Mouse (Mus musculus) heart, embryonic 14.5 days (tissue): ENCODE results near the gene Lrrc29. TPM values are rescaled to one million over a fixed set of nuclear protein-coding genes. Genes with fewer than 3 reads are reported as not detected.
A peak's percentile ranks its signal among the peaks of the same experiment; 100 is the strongest.

Experiments
- ATAC-seq: fragments of 200-750 bp; cut with Nextera tagmentation; 2 replicates; pipeline ENCODE4 v1.8.0; 2017; ENCODE audit warnings: low read depth, moderate TSS enrichment; ENCODE audit not compliant: insufficient number of reproducible peaks, insufficient read depth, low FRiP score
- H3K27ac ChIP-seq, 2 experiments: fragments of 200-500 bp in 1 of 2; fragments of 300-500 bp in 1 of 2; sonication (generic) in 1 of 2; replicated peaks in 1 of 2; 2 replicates each; pipeline ENCODE4 v1.5.1; 2012 to 2014; ENCODE audit warnings: low read depth in 2 of 2, low read length in 2 of 2, control low read depth in 1 of 2, mild to moderate bottlenecking in 1 of 2, mixed read lengths in 1 of 2; ENCODE audit not compliant: control insufficient read depth in 1 of 2, insufficient read depth in 1 of 2
- H3K27me3 ChIP-seq: fragments of 300-500 bp; sonication (generic); 2 replicates; pipeline ENCODE4 v1.6.1; 2014; ENCODE audit warnings: mild to moderate bottlenecking, low read length, control low read depth; ENCODE audit not compliant: control insufficient read depth, insufficient read depth
- H3K36me3 ChIP-seq: fragments of 300-500 bp; sonication (generic); 2 replicates; pipeline ENCODE4 v1.6.1; 2014; ENCODE audit warnings: mild to moderate bottlenecking, control low read depth, low read length, mixed read lengths; ENCODE audit not compliant: control insufficient read depth, insufficient read depth
- H3K4me1 ChIP-seq, 2 experiments: fragments of 200-500 bp in 1 of 2; fragments of 300-500 bp in 1 of 2; sonication (generic) in 1 of 2; 2 replicates each; pipeline ENCODE4 v1.6.1; 2012 to 2014; ENCODE audit warnings: low read length in 2 of 2, control low read depth in 1 of 2, mixed read lengths in 1 of 2; ENCODE audit not compliant: control insufficient read depth in 2 of 2, insufficient read depth in 2 of 2
- H3K4me2 ChIP-seq: fragments of 300-500 bp; sonication (generic); 2 replicates; pipeline ENCODE4 v1.6.1; 2014; ENCODE audit warnings: mild to moderate bottlenecking, low read length
- H3K4me3 ChIP-seq, 2 experiments: fragments of 200-500 bp in 1 of 2; fragments of 300-500 bp in 1 of 2; sonication (generic) in 1 of 2; 2 replicates each; pipeline ENCODE4 v1.5.1; 2012 to 2014; ENCODE audit warnings: low read length in 2 of 2, mild to moderate bottlenecking in 2 of 2, control low read depth in 1 of 2, low read depth in 1 of 2, moderate library complexity in 1 of 2; ENCODE audit not compliant: control insufficient read depth in 1 of 2, insufficient read depth in 1 of 2
- H3K9ac ChIP-seq: fragments of 300-500 bp; sonication (generic); 2 replicates; pipeline ENCODE4 v1.6.1; 2014; ENCODE audit warnings: mild to moderate bottlenecking, low read length
- H3K9me3 ChIP-seq: fragments of 300-500 bp; sonication (generic); 2 replicates; pipeline ENCODE4 v1.6.1; 2016; ENCODE audit warnings: low read length, control low read depth; ENCODE audit not compliant: control insufficient read depth
- WGBS: fragments of 180-500 bp; shearing (Covaris S2); extraction: QIAGEN DNeasy Blood & Tissue Kit; methylation state at CpG from one replicate; pipeline ENCODE4 v1.1.7; 2014; 5-methylcytosine and 5-hydroxymethylcytosine counted together
- microRNA counts: library from miRNA; unstranded; fragments of <30 nt; microRNA quantifications from one replicate; lab custom pipeline; 2016
- microRNA-seq: library from miRNA; unstranded; fragments of <30 nt; microRNA quantifications from one replicate; pipeline ENCODE4, GENCODE M21; 2016
- polyA plus RNA-seq: library from polyadenylated mRNA; unstranded; fragments of >200 nt; fragmentation: Nextera tagmentation; extraction: Ambion mirVana; gene quantifications from 2 replicates; pipeline ENCODE4 v1.2.1, GENCODE M21; 2014

Lrrc29 gene
- polyA plus RNA-seq, 1 experiment from 2014 or later, result 1.2 TPM

GRCm38 (mm10) chr8:105266775-105267174 lies 59.3 kb downstream of the Lrrc29 start:
- no peak for ATAC-seq
- Histone ChIP-seq H3K4me3 (no peak overlapping the region), H3K4me2 (no peak overlapping the region), H3K9me3 (no peaks in the 10 kb centered on the region), H3K36me3 (no peaks in the 10 kb centered on the region), H3K4me1 (peaks cover 13 to 33% of the 10 kb centered on the region in 2 experiments; a peak in 3 of 4 replicates), H3K27ac (no peak overlapping the region), H3K9ac (no peak overlapping the region), H3K27me3 (peaks cover 56% of the 10 kb centered on the region)
- WGBS, result 44% methylated on average over 13 of the region's 13 CpGs

DNA sequence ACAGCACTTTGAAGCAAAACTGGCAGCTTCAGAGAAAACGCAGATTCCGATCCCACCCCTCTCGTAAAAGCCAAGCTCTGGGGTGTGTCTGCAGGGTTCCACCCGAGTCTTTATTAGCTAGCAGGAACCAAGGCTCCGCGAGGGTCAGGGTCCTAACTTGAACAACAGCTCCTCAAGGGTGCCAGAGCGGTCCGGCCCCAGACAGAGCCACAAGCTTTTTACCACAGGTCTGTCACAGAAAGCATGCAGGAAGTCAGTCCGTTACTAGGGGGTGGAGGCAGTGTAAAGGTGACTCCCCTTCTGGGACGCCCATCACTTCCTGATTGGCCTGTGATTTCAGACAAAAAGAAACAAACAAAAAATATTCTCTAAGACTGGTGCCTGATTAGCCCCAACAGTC lies 61.0 kb downstream of the Lrrc29 start:
- Histone ChIP-seq H3K27me3 (peaks cover 46% of the 10 kb centered on the region), H3K4me2 (peak overlapping the region; percentile 95), H3K4me1 (peaks cover 13 to 30% of the 10 kb centered on the region in 2 experiments; a peak in 3 of 4 replicates), H3K9me3 (0 out of 2 replicates have a peak, but pooled peaks cover 3% of the 10 kb centered on the region), H3K9ac (peak overlapping the region; percentile 80), H3K36me3 (no peaks in the 10 kb centered on the region), H3K27ac (no peak overlapping the region), H3K4me3 (peak overlapping the region; percentile 59 to 76)
- no peak for ATAC-seq
- WGBS, result 12% methylated on average over 10 of the region's 10 CpGs

- H3K27me3 ChIP-seq, result peaks cover 41% of the 10 kb centered on the region
- peak within 1 kb of the TSS; percentile 80 for H3K9ac ChIP-seq
- H3K36me3 ChIP-seq, result no peaks in the 10 kb centered on the region
- ATAC-seq, result peak; percentile 76
- H3K4me1 ChIP-seq, result peaks cover 8 to 30% of the 10 kb centered on the region in 2 experiments; a peak in 3 of 4 replicates
- H3K9me3 ChIP-seq, result 0 out of 2 replicates have a peak, but pooled peaks cover 3% of the 10 kb centered on the region
- 2% methylated on average over 54 of the region's 54 CpGs for WGBS
- H3K4me3 ChIP-seq, result peak within 1 kb of the TSS; percentile 59 to 76
- no peak within 1 kb of the TSS for H3K27ac ChIP-seq
- H3K4me2 ChIP-seq, result peak within 1 kb of the TSS; percentile 95
Observed at GRCm38 (mm10) chr8:105264024-105264982, 61.8 kb downstream of the Lrrc29 start, which contains the start of the genes Tradd and Fbxl8. Tradd (minus strand) TSS chr8:105264609. Fbxl8 (plus strand) TSS chr8:105264648.

DNA sequence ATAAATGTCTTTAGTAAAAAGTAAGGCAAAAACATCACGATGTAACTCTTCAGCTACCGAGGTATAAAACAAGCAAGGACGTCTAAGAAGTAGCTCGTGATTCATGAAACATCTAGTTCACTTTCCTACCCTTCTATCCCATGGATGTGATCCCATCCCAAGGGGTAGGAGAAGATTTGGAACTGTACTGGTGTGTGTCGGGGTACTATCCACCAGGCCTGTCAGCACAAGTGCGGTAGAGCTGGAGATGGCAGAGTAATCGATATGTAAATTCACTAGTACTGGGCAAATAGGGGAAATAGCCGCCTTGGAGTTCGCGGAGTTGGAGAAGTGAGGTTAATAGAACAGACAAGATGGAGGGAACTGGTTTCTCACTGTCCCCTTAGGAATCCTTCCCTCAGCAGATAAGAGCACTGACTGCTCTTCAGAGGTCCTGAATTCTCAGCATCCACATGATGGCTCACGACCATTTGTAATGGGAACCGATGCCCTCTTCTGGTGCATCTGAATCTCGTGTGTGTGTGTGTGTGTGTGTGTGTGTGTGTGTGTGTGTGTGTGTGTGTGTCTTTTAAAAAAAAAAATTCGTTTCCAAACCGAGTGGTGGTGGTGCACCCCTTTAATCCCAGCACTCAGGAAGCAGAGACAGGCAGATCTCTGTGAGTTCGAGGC lies 62.7 kb downstream of the Lrrc29 start:
- Histone ChIP-seq H3K4me1 (peaks cover 4 to 31% of the 10 kb centered on the region in 2 experiments; a peak in 3 of 4 replicates), H3K27me3 (peaks cover 38% of the 10 kb centered on the region), H3K27ac (no peak overlapping the region), H3K9ac (no peak overlapping the region), H3K4me2 (peak overlapping the region; percentile 95), H3K9me3 (0 out of 2 replicates have a peak, but pooled peaks cover 3% of the 10 kb centered on the region), H3K36me3 (no peaks in the 10 kb centered on the region), H3K4me3 (peak overlapping the region in 1 of 2 experiments; percentile 59; a peak in 1 of 4 replicates)
- no peak for ATAC-seq
- WGBS, result 40% methylated on average over 16 of the region's 16 CpGs

MicroRNAs within 50 kb of the gene (microRNA counts, 519-probe panel; counts per million panel counts)
- 3,516 counts per million, percentile 73 among the panel's probes with 10 or more counts for microRNA mmu-miR-328 (lab: Ali Mortazavi, UCI)

Small RNA genes within 50 kb of the gene (microRNA-seq; reads per million reads assigned to microRNA genes)
- gene Gm27320 (not detected), gene Mir328 (418 reads per million, percentile 70 among the genes with 10 or more reads in this experiment)

Other genes starting within 250 kb of the Lrrc29 start
- 0.12 TPM in 2 replicates for gene Ces3b, start 242.5 kb downstream of the Lrrc29 start, polyA plus RNA-seq
- gene Ces4a, start 194.5 kb downstream of the Lrrc29 start, polyA plus RNA-seq, result not detected in 2 replicates
- 52.3 and 52.9 TPM in 2 replicates for gene Cbfb, start 155.6 kb downstream of the Lrrc29 start, polyA plus RNA-seq
- gene D230025D16Rik, start 101.1 kb downstream of the Lrrc29 start, polyA plus RNA-seq, result 21.2 and 21.8 TPM in 2 replicates
- 11.5 and 15.0 TPM in 2 replicates for gene B3gnt9, start 71.1 kb downstream of the Lrrc29 start, polyA plus RNA-seq
- gene Tradd, start 61.7 kb downstream of the Lrrc29 start, polyA plus RNA-seq, result 15.2 and 18.0 TPM in 2 replicates
- 2.9 and 4.0 TPM in 2 replicates for gene Fbxl8, start 61.6 kb downstream of the Lrrc29 start, polyA plus RNA-seq
- 0.27 TPM in 1 of 2 replicates, not detected in the other for gene Hsf4, start 56.5 kb downstream of the Lrrc29 start, polyA plus RNA-seq
- gene Nol3, start 50.1 kb downstream of the Lrrc29 start, polyA plus RNA-seq, result 2.9 and 3.4 TPM in 2 replicates
- gene 4931428F04Rik, start 36.4 kb downstream of the Lrrc29 start, polyA plus RNA-seq, result 4.0 and 7.2 TPM in 2 replicates
- gene Exoc3l, start 30.2 kb downstream of the Lrrc29 start, polyA plus RNA-seq, result 13.7 and 14.7 TPM in 2 replicates
- 50.3 and 51.3 TPM in 2 replicates for gene E2f4, start 28.6 kb downstream of the Lrrc29 start, polyA plus RNA-seq
- 3.4 TPM in 2 replicates for gene Elmo3, start 20.7 kb downstream of the Lrrc29 start, polyA plus RNA-seq
- gene Tmem208, start 76 bp upstream of the Lrrc29 start, polyA plus RNA-seq, result 81.1 and 88.6 TPM in 2 replicates
- 2.2 and 2.3 TPM in 2 replicates for gene Fhod1, start 21.7 kb upstream of the Lrrc29 start, polyA plus RNA-seq
- gene Slc9a5, start 22.6 kb upstream of the Lrrc29 start, polyA plus RNA-seq, result 0.90 and 1.3 TPM in 2 replicates
- 0.11 and 0.23 TPM in 2 replicates for gene Plekhg4, start 47.0 kb upstream of the Lrrc29 start, polyA plus RNA-seq
- gene Kctd19, start 87.2 kb upstream of the Lrrc29 start, polyA plus RNA-seq, result not detected in 2 replicates
- gene Lrrc36, start 87.3 kb upstream of the Lrrc29 start, polyA plus RNA-seq, result 0.12 and 0.38 TPM in 2 replicates
- gene Tppp3, start 145.2 kb upstream of the Lrrc29 start, polyA plus RNA-seq, result 11.6 and 15.3 TPM in 2 replicates
- gene Zdhhc1, start 170.6 kb upstream of the Lrrc29 start, polyA plus RNA-seq, result 21.8 and 24.5 TPM in 2 replicates
- 0.46 and 0.59 TPM in 2 replicates for gene Hsd11b2, start 192.5 kb upstream of the Lrrc29 start, polyA plus RNA-seq
- gene Atp6v0d1, start 239.8 kb upstream of the Lrrc29 start, polyA plus RNA-seq, result 59.1 and 64.5 TPM in 2 replicates